Mouse (Mus musculus): ENCODE data around the gene Gm42420. TPM values are rescaled to one million over a fixed set of nuclear protein-coding genes. Genes with fewer than 3 reads are reported as not detected.

Gene Gm42420
- total and polyA plus RNA-seq, 3 experiments = 0.66 to 2.6 (median 2.1) TPM

DNA sequence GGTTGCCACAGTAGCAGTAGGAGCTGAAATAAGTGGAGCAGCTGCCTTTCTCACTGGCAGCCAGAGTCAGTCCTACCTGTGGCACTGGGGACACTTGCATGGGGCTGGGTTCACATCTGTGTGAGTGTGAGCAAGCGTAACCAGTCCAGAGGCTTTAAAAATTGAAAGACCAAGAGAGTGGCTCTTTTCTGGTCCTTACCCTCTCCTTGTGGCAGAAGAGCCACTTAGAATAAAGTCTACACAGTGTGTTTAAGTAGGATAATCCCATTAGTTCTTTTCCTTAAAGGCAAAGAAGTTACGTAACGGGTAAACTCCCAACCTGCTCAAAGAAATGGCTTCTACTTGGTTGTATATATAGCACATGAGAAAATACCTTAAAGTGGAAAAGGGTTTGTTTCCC is 15.3 kb downstream of the Gm42420 start:
- Histone ChIP-seq H3K4me3 (replicated peaks in 1 of 3; ENCODE audit: low read depth in 2 of 3, low read length in 2 of 3, poor library complexity in 1 of 3) (no peak overlapping the region), H3K27ac (ENCODE audit: insufficient read depth, low read depth) (no peak overlapping the region), H3K4me1 (ENCODE audit: control insufficient read depth in 1 of 2, insufficient read depth in 2 of 2) (no peaks in the 10 kb centered on the region), H3K9ac (ENCODE audit: insufficient read depth, low read depth) (no peak overlapping the region), H3K9me3 (replicated peaks; ENCODE audit: low read length) (no peaks in the 10 kb centered on the region), H3K27me3 (replicated peaks) (no peaks in the 10 kb centered on the region), H3K36me3 (replicated peaks in 1 of 2; ENCODE audit: control insufficient read depth in 1 of 2, insufficient read depth in 1 of 2, low read length in 1 of 2) (peaks cover 45 to 85% of the 10 kb centered on the region in 2 experiments), H3K4me2 (ENCODE audit: insufficient read depth, low read depth, poor library complexity, severe bottlenecking) (no peak overlapping the region), H3K79me2 (replicated peaks; ENCODE audit: control insufficient read depth, extremely low read depth, insufficient read depth, poor library complexity, severe bottlenecking) (no peaks in the 10 kb centered on the region)
- TF ChIP-seq RAD21 (IDR thresholded peaks at IDR 0.05; ENCODE audit: low read depth, low read length) (no peak), HCFC1 (IDR thresholded peaks at IDR 0.05; ENCODE audit: low read depth, low read length) (no peak)
- dilution Hi-C loops (cut with MboI; ENCODE audit: extremely low pct_ligation_motif_present, extremely low pct_unique_long_range_greater_than_20kb, low sequenced_read_pairs) (no loop called here), in situ Hi-C loops (cut with MboI; ENCODE audit: low pct_ligation_motif_present, low pct_unique_long_range_greater_than_20kb, low sequenced_read_pairs) (no loop called here)
- no peak for DNase-seq (ENCODE audit: extremely low read depth)

DNA sequence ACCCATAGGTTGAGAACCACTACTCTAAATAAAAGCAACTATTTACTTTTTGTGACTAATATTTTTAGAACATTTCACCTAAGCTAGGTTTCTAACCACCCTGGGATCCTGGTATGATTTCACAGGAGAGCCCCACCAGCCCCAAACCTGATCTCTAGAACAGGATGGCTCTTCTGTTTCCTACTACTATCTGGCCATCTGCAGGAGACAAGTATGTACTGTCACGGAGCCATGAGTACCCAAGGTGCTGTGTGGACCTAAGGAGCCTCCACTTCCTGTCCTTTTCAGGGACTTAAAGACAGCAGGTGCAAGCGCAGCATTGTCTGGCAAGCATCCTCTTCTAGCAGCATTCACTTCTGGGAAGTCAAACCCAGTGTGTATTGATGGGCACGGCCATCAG is 16.3 kb downstream of the Gm42420 start:
- Histone ChIP-seq H3K9ac (ENCODE audit: insufficient read depth, low read depth) (no peak overlapping the region), H3K27me3 (replicated peaks) (no peaks in the 10 kb centered on the region), H3K9me3 (replicated peaks; ENCODE audit: low read length) (no peaks in the 10 kb centered on the region), H3K36me3 (replicated peaks in 1 of 2; ENCODE audit: control insufficient read depth in 1 of 2, insufficient read depth in 1 of 2, low read length in 1 of 2) (peaks cover 44 to 79% of the 10 kb centered on the region in 2 experiments), H3K27ac (ENCODE audit: insufficient read depth, low read depth) (no peak overlapping the region), H3K4me1 (ENCODE audit: control insufficient read depth in 1 of 2, insufficient read depth in 2 of 2) (peaks cover 0 to 1% of the 10 kb centered on the region in 2 experiments; a peak in 1 of 4 replicates), H3K79me2 (replicated peaks; ENCODE audit: control insufficient read depth, extremely low read depth, insufficient read depth, poor library complexity, severe bottlenecking) (no peaks in the 10 kb centered on the region), H3K4me3 (replicated peaks in 1 of 3; ENCODE audit: low read depth in 2 of 3, low read length in 2 of 3, poor library complexity in 1 of 3) (no peak overlapping the region), H3K4me2 (ENCODE audit: insufficient read depth, low read depth, poor library complexity, severe bottlenecking) (no peak overlapping the region)
- in situ Hi-C loops (cut with MboI; ENCODE audit: low pct_ligation_motif_present, low pct_unique_long_range_greater_than_20kb, low sequenced_read_pairs) (no loop called here), dilution Hi-C loops (cut with MboI; ENCODE audit: extremely low pct_ligation_motif_present, extremely low pct_unique_long_range_greater_than_20kb, low sequenced_read_pairs) (no loop called here)
- no peak for DNase-seq (ENCODE audit: extremely low read depth)
- TF ChIP-seq JUND (conservative IDR thresholded peaks at IDR 0.05; ENCODE audit: low read depth, low read length) (no peak), MAZ (IDR thresholded peaks at IDR 0.05; ENCODE audit: low read depth, low read length) (no peak), NELFE (IDR thresholded peaks at IDR 0.05; ENCODE audit: low read depth, low read length) (no peak), IRF4 (IDR thresholded peaks at IDR 0.05; ENCODE audit: low read depth, low read length) (no peak), SIN3A (IDR thresholded peaks at IDR 0.05; ENCODE audit: low read length) (no peak), UBTF (IDR thresholded peaks at IDR 0.05; ENCODE audit: low read depth, low read length) (no peak), POLR2A (IDR thresholded peaks at IDR 0.05; ENCODE audit: low read depth, low read length) (no peak), TCF12 (IDR thresholded peaks at IDR 0.05; ENCODE audit: low read depth, low read length) (no peak), RCOR1 (conservative IDR thresholded peaks at IDR 0.05; ENCODE audit: low read depth, low read length) (no peak), POLR2AphosphoS2 (IDR thresholded peaks at IDR 0.05; ENCODE audit: low read depth, low read length) (no peak), GABPA (IDR thresholded peaks at IDR 0.05; ENCODE audit: insufficient replicate concordance, low read depth, low read length) (no peak), USF1 (IDR thresholded peaks at IDR 0.05; ENCODE audit: low read depth, low read length) (no peak), JUN (IDR thresholded peaks at IDR 0.05; ENCODE audit: insufficient read depth, low read depth, low read length) (no peak)
